Mouse (Mus musculus): ENCODE measurements around the gene Cmpk1.
"Not testable (repeated sequence)": the region's sequence is repeated elsewhere in the genome, so short reads cannot be mapped to it uniquely, and the experiment has no call there.

Cmpk1 gene

GRCm38 (mm10) chr4:114986591-114987432, at the start of gene Cmpk1:
Gene Cmpk1 (minus strand): TSS chr4:114987241.
- peak; percentile 85 to 87 for DNase-seq (ENCODE audit: low spot score in 2 of 2)

- DNase-seq (ENCODE audit: low spot score in 2 of 2), result no peak
These were observed 48.0 kb upstream of the Cmpk1 start for GRCm38 (mm10) chr4:115035043-115035442.

GRCm38 (mm10) chr4:115019997-115020396, 33.0 kb upstream of the Cmpk1 start:
- no peak for DNase-seq (ENCODE audit: low spot score in 2 of 2)

- no peak for DNase-seq (ENCODE audit: low spot score in 2 of 2)
These were observed 27.2 kb upstream of the Cmpk1 start for GRCm38 (mm10) chr4:115014276-115014675.

GRCm38 (mm10) chr4:115000429-115000795, 13.4 kb upstream of the Cmpk1 start:
- DNase-seq (ENCODE audit: low spot score in 2 of 2), result no peak

- peak; percentile 95 to 98 for DNase-seq (ENCODE audit: low spot score in 2 of 2)
These were observed 12.9 kb upstream of the Cmpk1 start, which contains the start of gene Stil for GRCm38 (mm10) chr4:114999773-115000428. Gene Stil (plus strand): TSS chr4:115000159.

GRCm38 (mm10) chr4:114999445-114999772, 12.4 kb upstream of the Cmpk1 start:
- no peak for DNase-seq (ENCODE audit: low spot score in 2 of 2)

- DNase-seq (ENCODE audit: low spot score in 2 of 2), result peak in 1 of 2 experiments; percentile 17
These were observed 10.0 kb upstream of the Cmpk1 start for GRCm38 (mm10) chr4:114997051-114997450.

- no peak for DNase-seq (ENCODE audit: low spot score in 2 of 2)
These were observed 7.2 kb upstream of the Cmpk1 start for GRCm38 (mm10) chr4:114994218-114994617.

GRCm38 (mm10) chr4:114986211-114986590, 840 bp downstream of the Cmpk1 start:
- no peak for DNase-seq (ENCODE audit: low spot score in 2 of 2)

GRCm38 (mm10) chr4:114983020-114983419, 4.0 kb downstream of the Cmpk1 start:
- DNase-seq (ENCODE audit: low spot score in 2 of 2), result peak in 1 of 2 experiments; percentile 8

- DNase-seq (ENCODE audit: low spot score in 2 of 2), result no peak
These were observed 4.4 kb downstream of the Cmpk1 start for GRCm38 (mm10) chr4:114982619-114983018.

- DNase-seq (ENCODE audit: low spot score in 2 of 2), result no peak
These were observed 13.8 kb downstream of the Cmpk1 start for GRCm38 (mm10) chr4:114973229-114973740.

GRCm38 (mm10) chr4:114970736-114971135, 16.3 kb downstream of the Cmpk1 start:
- DNase-seq (ENCODE audit: low spot score in 2 of 2), result no peak

- not testable (repeated sequence) for DNase-seq (ENCODE audit: low spot score in 2 of 2)
These were observed 26.2 kb downstream of the Cmpk1 start for GRCm38 (mm10) chr4:114960881-114961280.

GRCm38 (mm10) chr4:114959533-114959932, 27.5 kb downstream of the Cmpk1 start:
- no peak for DNase-seq (ENCODE audit: low spot score in 2 of 2)

- no peak for DNase-seq (ENCODE audit: low spot score in 2 of 2)
These were observed 28.3 kb downstream of the Cmpk1 start for GRCm38 (mm10) chr4:114958786-114959185.

- peak in 1 of 2 experiments; percentile 12 for DNase-seq (ENCODE audit: low spot score in 2 of 2)
These were observed 28.8 kb downstream of the Cmpk1 start for GRCm38 (mm10) chr4:114958231-114958630.

- no peak for DNase-seq (ENCODE audit: low spot score in 2 of 2)
These were observed 29.6 kb downstream of the Cmpk1 start for GRCm38 (mm10) chr4:114957403-114957802.

GRCm38 (mm10) chr4:114953172-114953571, 33.9 kb downstream of the Cmpk1 start:
- no peak for DNase-seq (ENCODE audit: low spot score in 2 of 2)

- DNase-seq (ENCODE audit: low spot score in 2 of 2), result no peak
These were observed 39.1 kb downstream of the Cmpk1 start for GRCm38 (mm10) chr4:114947852-114948481.

- peak; percentile 27 to 67 for DNase-seq (ENCODE audit: low spot score in 2 of 2)
These were observed 39.6 kb downstream of the Cmpk1 start for GRCm38 (mm10) chr4:114947395-114947794.

Data from heart, adult 9 months (tissue).